Mouse (Mus musculus): ENCODE data around the gene B230217C12Rik.

- no peak for TF ChIP-seq CTCF (IDR thresholded peaks at IDR 0.05; ENCODE audit: low read depth, low read length)
- no peak for TF ChIP-seq POLR2A (IDR thresholded peaks at IDR 0.05; ENCODE audit: extremely low read depth, insufficient read depth, low read length)
These were observed 1.7 kb upstream of the B230217C12Rik start for GRCm38 (mm10) chr11:97838779-97839440.
